Mouse (Mus musculus) lung, embryonic 14.5 days (tissue): ENCODE measurements around the gene Clec16a. TPM values are rescaled to one million over a fixed set of nuclear protein-coding genes. Genes with fewer than 3 reads are reported as not detected.
A peak's percentile ranks its signal among the peaks of the same experiment; 100 is the strongest.

Experiments used
- ATAC-seq: fragments of 200-750 bp; cut with Nextera tagmentation; 2 replicates; pipeline ENCODE4 v1.8.0; 2017; ENCODE audit warnings: mild to moderate bottlenecking, moderate TSS enrichment, moderate library complexity; ENCODE audit not compliant: insufficient read depth
- DNase-seq: peaks from one replicate; pipeline ENCODE4 v3.0.0-alpha.2; 2015
- H3K27ac ChIP-seq: fragments of 300-500 bp; sonication (generic); 2 replicates; pipeline ENCODE4 v1.5.1; 2014; ENCODE audit warnings: low read depth, mild to moderate bottlenecking, moderate library complexity
- H3K27me3 ChIP-seq: fragments of 300-500 bp; sonication (generic); 2 replicates; pipeline ENCODE4 v1.6.1; 2014; ENCODE audit warnings: low read length, control low read depth; ENCODE audit not compliant: insufficient read depth
- H3K36me3 ChIP-seq: fragments of 300-500 bp; sonication (generic); 2 replicates; pipeline ENCODE4 v1.6.1; 2014; ENCODE audit warnings: control low read depth; ENCODE audit not compliant: insufficient read depth
- H3K4me1 ChIP-seq: fragments of 300-500 bp; sonication (generic); 2 replicates; pipeline ENCODE4 v1.6.1; 2014; ENCODE audit warnings: antibody characterized with exemption, control low read depth; ENCODE audit not compliant: insufficient read depth
- H3K4me2 ChIP-seq: fragments of 300-500 bp; sonication (generic); 2 replicates; pipeline ENCODE4 v1.6.1; 2014; ENCODE audit warnings: mild to moderate bottlenecking
- H3K4me3 ChIP-seq: fragments of 300-500 bp; sonication (generic); 2 replicates; pipeline ENCODE4 v1.5.1; 2014; ENCODE audit warnings: low read depth, low read length
- H3K9ac ChIP-seq: fragments of 300-500 bp; sonication (generic); 2 replicates; pipeline ENCODE4 v1.6.1; 2014
- H3K9me3 ChIP-seq: fragments of 300-500 bp; sonication (generic); 2 replicates; pipeline ENCODE4 v1.6.1; 2016; ENCODE audit warnings: low read depth, low read length, control low read depth
- CTCF ChIP-seq: IDR thresholded peaks from 2 replicates; pipeline ENCODE4 v1.5.1; 2016; ENCODE audit warnings: antibody characterized with exemption, low read depth
- WGBS: fragments of 180-500 bp; shearing (Covaris S2); extraction: QIAGEN DNeasy Blood & Tissue Kit; methylation state at CpG from one replicate; pipeline ENCODE4 v1.1.7; 2014; 5-methylcytosine and 5-hydroxymethylcytosine counted together
- polyA plus RNA-seq: library from polyadenylated mRNA; unstranded; fragments of >200 nt; fragmentation: Nextera tagmentation; extraction: Ambion mirVana; gene quantifications from 2 replicates; pipeline ENCODE4 v1.2.1, GENCODE M21; 2014

Gene Clec16a
- polyA plus RNA-seq, 1 experiment from 2014 or later, result 27.4 TPM

DNA sequence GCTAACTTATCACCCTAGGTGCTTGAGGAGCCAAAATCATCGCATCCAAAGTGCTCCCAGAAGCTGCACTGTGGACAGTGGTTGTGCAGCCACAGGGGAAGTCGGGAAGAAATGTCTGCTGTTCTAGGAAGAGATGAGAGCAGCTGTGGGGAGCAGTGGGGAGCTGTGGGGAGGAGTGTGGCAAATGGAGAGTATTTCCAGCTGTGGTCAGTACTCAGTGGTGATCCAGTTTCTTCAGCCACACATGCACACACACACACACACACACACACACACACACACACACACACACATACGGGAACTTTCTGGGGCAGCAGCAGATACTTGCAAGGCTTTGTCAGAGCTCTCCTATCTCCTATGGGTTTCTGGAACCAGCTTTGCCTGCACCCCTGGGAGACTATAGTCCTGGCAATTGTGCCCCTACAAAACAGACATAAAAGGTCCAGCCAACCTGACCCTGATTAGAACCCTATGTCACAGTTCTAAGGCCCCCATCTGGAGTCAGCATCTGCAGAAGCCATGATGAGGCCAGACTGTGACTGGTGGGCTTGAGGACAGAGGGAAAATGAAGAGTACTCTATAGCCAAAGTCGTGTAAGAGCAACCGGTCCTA, 217.5 kb downstream of the Clec16a start:
- no peak for TF ChIP-seq CTCF
- WGBS, result 57% methylated on average over 5 of the region's 5 CpGs

GRCm38 (mm10) chr16:10763540-10764264, 218.6 kb downstream of the Clec16a start:
- Histone ChIP-seq H3K27ac (no peak overlapping the region), H3K27me3 (no peaks in the 10 kb centered on the region), H3K9ac (no peak overlapping the region), H3K4me2 (no peak overlapping the region), H3K36me3 (no peaks in the 10 kb centered on the region), H3K4me3 (no peak overlapping the region), H3K9me3 (no peaks in the 10 kb centered on the region), H3K4me1 (peaks cover 9% of the 10 kb centered on the region; the same call in 1 of the 2 replicates)
- DNase-seq, result no peak
- no peak for ATAC-seq
- 51% methylated on average over 6 of the region's 6 CpGs for WGBS
- no peak for TF ChIP-seq CTCF

More for the DNA sequence above, 217.5 kb downstream of the Clec16a start:
- Histone ChIP-seq H3K27ac (no peak overlapping the region), H3K9me3 (no peaks in the 10 kb centered on the region), H3K27me3 (no peaks in the 10 kb centered on the region), H3K9ac (no peak overlapping the region), H3K36me3 (no peaks in the 10 kb centered on the region), H3K4me2 (no peak overlapping the region), H3K4me3 (no peak overlapping the region), H3K4me1 (peaks cover 9% of the 10 kb centered on the region; the same call in 1 of the 2 replicates)
- no peak for DNase-seq
- ATAC-seq, result no peak; the same call in 1 of the 2 replicates

DNA sequence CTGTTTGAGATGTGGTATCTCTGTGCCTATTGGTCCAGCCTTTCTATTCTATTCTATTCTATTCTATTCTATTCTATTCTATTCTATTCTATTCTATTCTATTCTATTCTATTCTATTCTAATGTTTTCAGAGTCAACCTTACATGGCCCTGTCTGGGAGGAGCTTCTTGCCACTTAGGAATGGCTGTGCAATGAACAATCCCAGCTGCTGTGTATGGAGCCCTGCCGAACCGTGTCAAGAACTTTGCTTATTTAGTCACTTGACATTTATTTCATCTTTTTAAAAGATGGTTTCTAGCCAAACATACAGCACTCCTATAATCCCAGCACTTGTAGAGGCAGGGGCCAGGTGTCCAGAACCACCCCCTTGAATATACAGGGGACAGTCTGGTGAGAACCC, 219.2 kb downstream of the Clec16a start:
- DNase-seq (peak; percentile 85), ATAC-seq (peak; percentile 49; the same call in 1 of the 2 replicates)
- no peaks in the 10 kb centered on the region for H3K9me3 ChIP-seq
- H3K9ac ChIP-seq, result no peak overlapping the region
- 5% methylated on average over 2 of the region's 2 CpGs for WGBS
- peaks cover 9% of the 10 kb centered on the region; the same call in 1 of the 2 replicates for H3K4me1 ChIP-seq
- H3K27ac ChIP-seq, result no peak overlapping the region
- H3K27me3 ChIP-seq, result no peaks in the 10 kb centered on the region
- no peak for TF ChIP-seq CTCF
- H3K4me2 ChIP-seq, result no peak overlapping the region
- H3K4me3 ChIP-seq, result no peak overlapping the region
- no peaks in the 10 kb centered on the region for H3K36me3 ChIP-seq

GRCm38 (mm10) chr16:10767158-10767557, 222.0 kb downstream of the Clec16a start:
- no peaks in the 10 kb centered on the region for H3K9me3 ChIP-seq
- peak; percentile 93 for TF ChIP-seq CTCF
- H3K4me2 ChIP-seq, result no peak overlapping the region
- H3K27ac ChIP-seq, result no peak overlapping the region
- peak; percentile 91 for DNase-seq
- no peak overlapping the region for H3K4me3 ChIP-seq
- H3K9ac ChIP-seq, result no peak overlapping the region
- H3K4me1 ChIP-seq, result peaks cover 9% of the 10 kb centered on the region; the same call in 1 of the 2 replicates
- ATAC-seq, result no peak
- WGBS, result 47% methylated on average over 4 of the region's 4 CpGs
- H3K27me3 ChIP-seq, result no peaks in the 10 kb centered on the region
- H3K36me3 ChIP-seq, result no peaks in the 10 kb centered on the region

DNA sequence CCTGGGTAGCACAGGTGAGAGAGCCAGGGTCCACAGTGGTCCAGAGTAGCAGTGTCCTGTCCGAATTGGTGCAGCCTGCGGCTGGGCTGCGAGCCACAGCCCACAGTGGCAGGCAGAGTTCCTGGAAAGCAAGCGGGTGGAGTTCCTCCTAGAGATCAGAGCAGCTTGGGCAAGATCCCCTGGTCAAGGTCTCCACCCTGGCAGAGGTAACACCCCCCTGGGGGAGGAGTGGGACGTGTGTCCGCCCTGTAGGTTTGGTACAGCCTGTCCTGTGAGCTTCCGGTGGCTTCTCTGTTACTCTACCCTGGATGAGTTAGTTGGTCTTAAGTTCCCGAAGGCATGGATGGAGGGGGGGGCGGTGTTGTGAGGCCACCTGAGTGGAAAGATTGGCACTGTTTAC, 223.7 kb downstream of the Clec16a start:
- 50% methylated on average over 9 of the region's 9 CpGs for WGBS
- H3K27ac ChIP-seq, result no peak overlapping the region
- H3K36me3 ChIP-seq, result no peaks in the 10 kb centered on the region
- no peak for ATAC-seq
- no peaks in the 10 kb centered on the region for H3K9me3 ChIP-seq
- no peaks in the 10 kb centered on the region for H3K27me3 ChIP-seq
- H3K9ac ChIP-seq, result no peak overlapping the region
- DNase-seq, result no peak
- H3K4me3 ChIP-seq, result no peak overlapping the region
- peaks cover 7% of the 10 kb centered on the region; the same call in 1 of the 2 replicates for H3K4me1 ChIP-seq
- H3K4me2 ChIP-seq, result no peak overlapping the region
- TF ChIP-seq CTCF, result no peak

DNA sequence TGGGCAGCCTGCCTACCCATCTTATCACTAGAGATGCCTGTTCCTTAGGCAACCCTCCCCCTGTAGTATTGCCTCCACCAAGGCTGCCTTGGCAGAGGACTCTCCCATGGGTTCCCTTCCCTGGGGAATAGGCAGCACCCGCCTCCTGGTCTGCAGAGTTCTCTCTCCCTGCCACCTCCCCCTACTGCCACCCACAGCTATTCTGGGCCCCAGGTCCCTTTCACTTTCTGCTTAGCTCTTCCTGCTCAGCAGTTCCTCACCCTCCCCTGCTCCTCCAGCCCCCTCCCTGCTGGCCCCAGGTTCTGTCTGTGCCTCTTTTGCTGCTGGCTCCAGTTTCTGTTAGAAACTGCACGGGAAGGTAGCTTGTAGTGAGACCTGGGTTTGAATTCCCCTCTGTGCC, 224.5 kb downstream of the Clec16a start:
- no peak overlapping the region for H3K4me2 ChIP-seq
- no peaks in the 10 kb centered on the region for H3K27me3 ChIP-seq
- H3K27ac ChIP-seq, result no peak overlapping the region
- no peaks in the 10 kb centered on the region for H3K9me3 ChIP-seq
- ATAC-seq (no peak), DNase-seq (no peak)
- 0 out of 2 replicates have a peak, but pooled peaks cover 4% of the 10 kb centered on the region for H3K4me1 ChIP-seq
- no peak for TF ChIP-seq CTCF
- H3K4me3 ChIP-seq, result no peak overlapping the region
- 47% methylated on average over 2 of the region's 2 CpGs for WGBS
- H3K36me3 ChIP-seq, result no peaks in the 10 kb centered on the region
- no peak overlapping the region for H3K9ac ChIP-seq

DNA sequence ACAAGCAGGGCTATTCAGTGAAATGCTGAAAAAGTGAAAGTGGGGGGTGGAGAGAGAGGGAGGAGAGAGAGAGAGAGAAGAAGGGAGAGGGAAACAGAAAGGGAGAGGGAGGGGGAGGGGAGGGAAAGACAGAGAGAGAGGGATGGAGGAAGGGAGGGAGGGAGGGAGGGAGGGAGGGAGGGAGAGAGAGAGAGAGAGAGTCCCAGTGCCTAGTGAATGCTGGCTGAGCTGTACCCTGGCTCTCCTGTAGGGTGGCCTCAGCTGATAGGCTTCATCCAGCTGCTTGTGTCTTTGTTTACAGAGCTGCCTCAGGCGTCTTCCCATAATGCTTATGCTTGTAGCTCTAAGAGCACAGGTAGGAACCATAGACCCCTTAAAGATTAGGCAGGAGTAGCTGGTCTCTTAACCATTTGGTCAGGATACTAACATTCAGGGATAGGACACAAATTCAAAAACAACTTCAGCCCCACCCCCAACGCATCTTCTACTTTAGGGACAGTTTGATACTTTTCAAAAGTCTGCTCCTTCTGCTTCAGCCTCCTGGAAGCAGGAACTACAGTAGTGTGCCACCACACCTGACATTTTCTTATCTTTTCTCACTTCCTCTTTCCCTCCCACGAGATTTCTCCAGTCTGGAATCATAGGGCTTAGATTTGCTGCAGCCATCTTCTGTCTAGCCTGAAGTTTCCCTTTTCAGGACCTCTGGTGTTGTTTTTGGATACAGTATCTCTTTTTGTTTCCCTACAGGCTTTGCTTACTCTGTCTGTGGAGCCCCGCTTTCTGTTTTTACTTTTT, 225.6 kb downstream of the Clec16a start:
- H3K4me1 ChIP-seq, result no peaks in the 10 kb centered on the region
- H3K9me3 ChIP-seq, result no peaks in the 10 kb centered on the region
- no peak overlapping the region for H3K4me3 ChIP-seq
- H3K27ac ChIP-seq, result no peak overlapping the region
- H3K27me3 ChIP-seq, result no peaks in the 10 kb centered on the region
- H3K36me3 ChIP-seq, result no peaks in the 10 kb centered on the region
- H3K9ac ChIP-seq, result no peak overlapping the region
- peak; percentile 33 for TF ChIP-seq CTCF
- WGBS, result 32% methylated on average over 4 of the region's 4 CpGs
- no peak overlapping the region for H3K4me2 ChIP-seq
- ATAC-seq, result peak; percentile 45; the same call in 1 of the 2 replicates
- DNase-seq, result no peak
